Mouse (Mus musculus) embryonic fibroblast, embryonic 13.5 days (primary cell): ENCODE measurements around the gene Btbd1.

Experiments
- CTCF ChIP-seq: IDR thresholded peaks from 2 replicates; pipeline ENCODE4 v1.5.1; 2011; ENCODE audit warnings: mild to moderate bottlenecking, control low read depth, low read length, moderate library complexity, borderline replicate concordance; ENCODE audit not compliant: insufficient read depth
- POLR2A ChIP-seq: IDR thresholded peaks from 2 replicates; pipeline ENCODE4 v1.6.1; 2011; ENCODE audit warnings: low read depth, mild to moderate bottlenecking, control low read depth, low read length, moderate library complexity

GRCm38 (mm10) chr7:81747956-81748355, 81.3 kb downstream of the Btbd1 start:
- no peak for TF ChIP-seq POLR2A
- no peak for TF ChIP-seq CTCF
